Comparison of ENCODE assay signal across 14 mouse cellular contexts in genomic region chr8:91949110-91949509, GRCm38 (mm10).
DNase-seq lines count a peak whose midpoint lies in the region; ATAC-seq lines count a peak whose summit lies in the region.
"Had no signal": no experiment of that assay in that cellular context is flagged by ENCODE, and none has a peak within 500 bp of the region (broad histone marks: within the 10 kb centered on the region; RNA-seq: fewer than 3 reads in every experiment).

No protein-coding gene starts in this region.

- H3K27ac ChIP-seq in hindbrain, embryonic 15.5 days (replicated peaks) = no peak overlapping the region
- H3K27ac ChIP-seq in hindbrain, embryonic 11.5 days (ENCODE audit: low read depth, low read length) = no peak overlapping the region
- H3K27ac ChIP-seq in embryonic facial prominence, embryonic 15.5 days (replicated peaks) = 0 out of 2 replicates have a peak overlapping the region, but pooled peaks have one; percentile 6
- H3K27ac ChIP-seq in limb, embryonic 15.5 days = no peak overlapping the region
- H3K27ac ChIP-seq: forebrain, embryonic 15.5 days; heart, adult 2 months; neural tube, embryonic 13.5 days had no signal

- H3K36me3 ChIP-seq in hindbrain, embryonic 15.5 days = no peaks in the 10 kb centered on the region
- H3K36me3 ChIP-seq in hindbrain, embryonic 11.5 days (ENCODE audit: control insufficient read depth, insufficient read depth, low read length) = no peaks in the 10 kb centered on the region
- no peaks in the 10 kb centered on the region for H3K36me3 ChIP-seq in embryonic facial prominence, embryonic 15.5 days
- H3K36me3 ChIP-seq in limb, embryonic 15.5 days = no peaks in the 10 kb centered on the region
- H3K36me3 ChIP-seq: forebrain, embryonic 15.5 days; neural tube, embryonic 13.5 days had no signal

- 0 out of 2 replicates have a peak overlapping the region, but pooled peaks have one; percentile 8 for H3K4me2 ChIP-seq in hindbrain, embryonic 15.5 days
- no peak overlapping the region for H3K4me2 ChIP-seq in hindbrain, embryonic 11.5 days (replicated peaks; ENCODE audit: low read depth, low read length)
- H3K4me2 ChIP-seq in embryonic facial prominence, embryonic 15.5 days (replicated peaks) = peak overlapping the region; percentile 46
- peak overlapping the region; percentile 39 for H3K4me2 ChIP-seq in limb, embryonic 15.5 days
- H3K4me2 ChIP-seq: forebrain, embryonic 15.5 days; neural tube, embryonic 13.5 days had no signal

- H3K9me3 ChIP-seq in hindbrain, embryonic 15.5 days = no peaks in the 10 kb centered on the region
- no peaks in the 10 kb centered on the region for H3K9me3 ChIP-seq in hindbrain, embryonic 11.5 days (ENCODE audit: control insufficient read depth, low read length)
- no peaks in the 10 kb centered on the region for H3K9me3 ChIP-seq in embryonic facial prominence, embryonic 15.5 days (replicated peaks)
- H3K9me3 ChIP-seq in limb, embryonic 15.5 days = no peaks in the 10 kb centered on the region
- H3K9me3 ChIP-seq: forebrain, embryonic 15.5 days; neural tube, embryonic 13.5 days had no signal

- ATAC-seq in hindbrain, embryonic 15.5 days (ENCODE audit: low FRiP score, low read depth) = no peak
- no peak for ATAC-seq in hindbrain, embryonic 11.5 days (ENCODE audit: low FRiP score)
- ATAC-seq in embryonic facial prominence, embryonic 15.5 days (ENCODE audit: insufficient number of reproducible peaks, low FRiP score, low TSS enrichment, low read depth) = no peak
- ATAC-seq in limb, embryonic 15.5 days (ENCODE audit: insufficient number of reproducible peaks, low FRiP score, low TSS enrichment, low read depth) = no peak
- ATAC-seq: forebrain, embryonic 15.5 days; Patski had no signal

- no peaks in the 10 kb centered on the region for H3K27me3 ChIP-seq in hindbrain, embryonic 15.5 days
- no peaks in the 10 kb centered on the region for H3K27me3 ChIP-seq in hindbrain, embryonic 11.5 days (ENCODE audit: control insufficient read depth, insufficient read depth, low read length)
- H3K27me3 ChIP-seq in embryonic facial prominence, embryonic 15.5 days = peaks cover 24% of the 10 kb centered on the region
- H3K27me3 ChIP-seq in limb, embryonic 15.5 days = peaks cover 41% of the 10 kb centered on the region
- H3K27me3 ChIP-seq: Patski had no signal

- no peak overlapping the region for H3K4me3 ChIP-seq in hindbrain, embryonic 15.5 days
- H3K4me3 ChIP-seq in hindbrain, embryonic 11.5 days (ENCODE audit: low read depth, low read length) = no peak overlapping the region
- peak overlapping the region; percentile 16 for H3K4me3 ChIP-seq in embryonic facial prominence, embryonic 15.5 days (replicated peaks)
- peak overlapping the region; percentile 13; the same call in 1 of the 2 replicates for H3K4me3 ChIP-seq in limb, embryonic 15.5 days
- H3K4me3 ChIP-seq: forebrain, embryonic 15.5 days; heart, adult 2 months; neural tube, embryonic 13.5 days had no signal

- DNase-seq in hindbrain, embryonic 11.5 days (ENCODE audit: low spot score) = no peak
- peak; percentile 37 for DNase-seq in lung, postnatal 10 days
- DNase-seq in lung, postnatal 25 days (ENCODE audit: low spot score) = no peak
- DNase-seq in cerebellum, postnatal 36 days = no peak
- no peak for DNase-seq in thymus, postnatal 36 days
- DNase-seq: B cell, adult 2 months; heart, adult 2 months; thymus, adult 18-20 months had no signal

- H3K9ac ChIP-seq in hindbrain, embryonic 15.5 days = no peak overlapping the region
- no peak overlapping the region for H3K9ac ChIP-seq in hindbrain, embryonic 11.5 days (ENCODE audit: low read depth, low read length)
- H3K9ac ChIP-seq in embryonic facial prominence, embryonic 15.5 days = no peak overlapping the region
- no peak overlapping the region for H3K9ac ChIP-seq in limb, embryonic 15.5 days
- H3K9ac ChIP-seq: forebrain, embryonic 15.5 days; neural tube, embryonic 13.5 days had no signal

- 61% methylated on average over 9 of the region's 9 CpGs for WGBS in hindbrain, embryonic 15.5 days
- 73% methylated on average over 9 of the region's 9 CpGs for WGBS in hindbrain, embryonic 11.5 days
- 45% methylated on average over 9 of the region's 9 CpGs for WGBS in embryonic facial prominence, embryonic 15.5 days
- 32% methylated on average over 9 of the region's 9 CpGs for WGBS in limb, embryonic 15.5 days

- no peaks in the 10 kb centered on the region for H3K4me1 ChIP-seq in hindbrain, embryonic 15.5 days (replicated peaks)
- H3K4me1 ChIP-seq in hindbrain, embryonic 11.5 days (replicated peaks; ENCODE audit: control insufficient read depth, insufficient read depth, low read length) = no peaks in the 10 kb centered on the region
- H3K4me1 ChIP-seq in embryonic facial prominence, embryonic 15.5 days = peaks cover 15% of the 10 kb centered on the region
- peaks cover 11% of the 10 kb centered on the region for H3K4me1 ChIP-seq in limb, embryonic 15.5 days

Comparison
In these comparisons a context has a peak if more than half of its experiments do, and no peak if none do; other contexts are left out.
1. H3K4me3 ChIP-seq: peak in embryonic facial prominence, embryonic 15.5 days (single experiment) and limb, embryonic 15.5 days (single experiment); none in hindbrain, embryonic 15.5 days (single experiment) and hindbrain, embryonic 11.5 days (single experiment).